Mouse (Mus musculus) gastrocnemius, postnatal 25 days (tissue): ENCODE measurements around the gene Zscan20. TPM values are rescaled to one million over a fixed set of nuclear protein-coding genes. Genes with fewer than 3 reads are reported as not detected.
"Not testable (repeated sequence)": the region's sequence is repeated elsewhere in the genome, so short reads cannot be mapped to it uniquely, and the experiment has no call there.

Experiments used
- DNase-seq: peaks from one replicate; pipeline ENCODE4 v3.0.0; 2022
- total RNA-seq, 2 experiments: library from RNA; stranded (reverse); gene quantifications; 1 replicate in 1 of 2; 2 replicates in 1 of 2; pipeline ENCODE4 v1.2.3; 2021

The Zscan20 gene
- total RNA-seq, 2 experiments from 2014 or later: 2.9 TPM

GRCm38 (mm10) chr4:128615761-128616160 lies 5.9 kb upstream of the Zscan20 start:
- DNase-seq: no peak

GRCm38 (mm10) chr4:128613326-128613725 lies 3.4 kb upstream of the Zscan20 start:
- DNase-seq: no peak

GRCm38 (mm10) chr4:128611726-128612125 lies 1.8 kb upstream of the Zscan20 start:
- not testable (repeated sequence) for DNase-seq

- peak; percentile 20 for DNase-seq
Observed at GRCm38 (mm10) chr4:128610706-128611105, 808 bp upstream of the Zscan20 start.

GRCm38 (mm10) chr4:128609276-128609924 lies 498 bp downstream of the Zscan20 start:
- DNase-seq: no peak

GRCm38 (mm10) chr4:128607661-128608060 lies 2.2 kb downstream of the Zscan20 start:
- DNase-seq: no peak

GRCm38 (mm10) chr4:128606586-128606985 lies 3.3 kb downstream of the Zscan20 start:
- no peak for DNase-seq

GRCm38 (mm10) chr4:128597801-128598560 lies 11.9 kb downstream of the Zscan20 start:
- DNase-seq: no peak

GRCm38 (mm10) chr4:128594062-128594461 lies 15.8 kb downstream of the Zscan20 start:
- DNase-seq: no peak

GRCm38 (mm10) chr4:128593286-128593685 lies 16.6 kb downstream of the Zscan20 start:
- DNase-seq: no peak

- DNase-seq: no peak
Observed at GRCm38 (mm10) chr4:128579182-128579581, 30.7 kb downstream of the Zscan20 start.

GRCm38 (mm10) chr4:128575811-128576210 lies 34.1 kb downstream of the Zscan20 start:
- no peak for DNase-seq

- DNase-seq: no peak
Observed at GRCm38 (mm10) chr4:128560327-128560726, 49.6 kb downstream of the Zscan20 start.

- DNase-seq: no peak
Observed at GRCm38 (mm10) chr4:128554198-128554597, 55.7 kb downstream of the Zscan20 start.

GRCm38 (mm10) chr4:128550756-128551155 lies 59.1 kb downstream of the Zscan20 start:
- DNase-seq: no peak

GRCm38 (mm10) chr4:128543956-128544486 lies 65.9 kb downstream of the Zscan20 start:
- not testable (repeated sequence) for DNase-seq

GRCm38 (mm10) chr4:128543378-128543777 lies 66.5 kb downstream of the Zscan20 start:
- DNase-seq: no peak

Other genes with a start within 250 kb of the Zscan20 start
- not detected for gene Tlr12, start 8.5 kb upstream of the Zscan20 start, total RNA-seq
- 10 to 100 TPM; 18.4 to 23.1 TPM for gene Phc2, start 44.6 kb upstream of the Zscan20 start, total RNA-seq
- under 1 TPM in 1 of 2 experiments, not detected in 1; 0.13 TPM for gene A3galt2, start 145.3 kb upstream of the Zscan20 start, total RNA-seq
- 10 to 100 TPM in 1 of 2 experiments, 1 to 10 TPM in 1; 9.9 to 10.5 TPM for gene Zfp362, start 195.9 kb upstream of the Zscan20 start, total RNA-seq